Mouse (Mus musculus): ENCODE results near the gene Ccndbp1.
"Not testable (repeated sequence)": the region's sequence is repeated elsewhere in the genome, so short reads cannot be mapped to it uniquely, and the experiment has no call there.

Ccndbp1 gene

GRCm38 (mm10) chr2:121007925-121008663 is at the start of gene Ccndbp1:
TSS of gene Ccndbp1 (plus strand) at chr2:121008403.
- peak; percentile 98 for DNase-seq (ENCODE audit: low read depth, low spot score)

- DNase-seq (ENCODE audit: low read depth, low spot score): peak; percentile 22
Measured at GRCm38 (mm10) chr2:120959363-120959762, 48.8 kb upstream of the Ccndbp1 start.

- DNase-seq (ENCODE audit: low read depth, low spot score): no peak
Measured at GRCm38 (mm10) chr2:120959827-120960226, 48.4 kb upstream of the Ccndbp1 start.

GRCm38 (mm10) chr2:120960261-120960660 is 47.9 kb upstream of the Ccndbp1 start:
- DNase-seq (ENCODE audit: low read depth, low spot score): no peak

GRCm38 (mm10) chr2:120963110-120963509 is 45.1 kb upstream of the Ccndbp1 start:
- no peak for DNase-seq (ENCODE audit: low read depth, low spot score)

- no peak for DNase-seq (ENCODE audit: low read depth, low spot score)
Measured at GRCm38 (mm10) chr2:120965486-120965885, 42.7 kb upstream of the Ccndbp1 start.

GRCm38 (mm10) chr2:120970045-120970539 is 38.1 kb upstream of the Ccndbp1 start:
- DNase-seq (ENCODE audit: low read depth, low spot score): peak; percentile 49

- DNase-seq (ENCODE audit: low read depth, low spot score): peak; percentile 87
Measured at GRCm38 (mm10) chr2:120970559-120971080, 37.6 kb upstream of the Ccndbp1 start, which contains the start of gene Ubr1. TSS of gene Ubr1 (minus strand) at chr2:120970715.

GRCm38 (mm10) chr2:120971766-120972165 is 36.4 kb upstream of the Ccndbp1 start:
- DNase-seq (ENCODE audit: low read depth, low spot score): no peak

GRCm38 (mm10) chr2:120972257-120972656 is 35.9 kb upstream of the Ccndbp1 start:
- not testable (repeated sequence) for DNase-seq (ENCODE audit: low read depth, low spot score)

- DNase-seq (ENCODE audit: low read depth, low spot score): no peak
Measured at GRCm38 (mm10) chr2:120972964-120973363, 35.2 kb upstream of the Ccndbp1 start.

- DNase-seq (ENCODE audit: low read depth, low spot score): peak; percentile 64
Measured at GRCm38 (mm10) chr2:120976308-120976707, 31.9 kb upstream of the Ccndbp1 start.

- peak; percentile 61 for DNase-seq (ENCODE audit: low read depth, low spot score)
Measured at GRCm38 (mm10) chr2:120976990-120977925, 30.9 kb upstream of the Ccndbp1 start, which contains the start of gene Tmem62. TSS of gene Tmem62 (plus strand) at chr2:120977017.

- peak; percentile 33 for DNase-seq (ENCODE audit: low read depth, low spot score)
Measured at GRCm38 (mm10) chr2:120977926-120978692, 30.1 kb upstream of the Ccndbp1 start.

- DNase-seq (ENCODE audit: low read depth, low spot score): peak; percentile 58
Measured at GRCm38 (mm10) chr2:120978693-120979037, 29.5 kb upstream of the Ccndbp1 start.

- peak; percentile 95 for DNase-seq (ENCODE audit: low read depth, low spot score)
Measured at GRCm38 (mm10) chr2:120979819-120980218, 28.4 kb upstream of the Ccndbp1 start.

GRCm38 (mm10) chr2:120980861-120981260 is 27.3 kb upstream of the Ccndbp1 start:
- DNase-seq (ENCODE audit: low read depth, low spot score): peak; percentile 81

GRCm38 (mm10) chr2:120983611-120984010 is 24.6 kb upstream of the Ccndbp1 start:
- no peak for DNase-seq (ENCODE audit: low read depth, low spot score)

GRCm38 (mm10) chr2:120985241-120985640 is 23.0 kb upstream of the Ccndbp1 start:
- peak; percentile 37 for DNase-seq (ENCODE audit: low read depth, low spot score)

- peak; percentile 21 for DNase-seq (ENCODE audit: low read depth, low spot score)
Measured at GRCm38 (mm10) chr2:120991196-120991595, 17.0 kb upstream of the Ccndbp1 start.

- peak; percentile 27 for DNase-seq (ENCODE audit: low read depth, low spot score)
Measured at GRCm38 (mm10) chr2:120996607-120997006, 11.6 kb upstream of the Ccndbp1 start.
